Comparison of ENCODE assay signal across 8 mouse cellular contexts in the genomic region with DNA sequence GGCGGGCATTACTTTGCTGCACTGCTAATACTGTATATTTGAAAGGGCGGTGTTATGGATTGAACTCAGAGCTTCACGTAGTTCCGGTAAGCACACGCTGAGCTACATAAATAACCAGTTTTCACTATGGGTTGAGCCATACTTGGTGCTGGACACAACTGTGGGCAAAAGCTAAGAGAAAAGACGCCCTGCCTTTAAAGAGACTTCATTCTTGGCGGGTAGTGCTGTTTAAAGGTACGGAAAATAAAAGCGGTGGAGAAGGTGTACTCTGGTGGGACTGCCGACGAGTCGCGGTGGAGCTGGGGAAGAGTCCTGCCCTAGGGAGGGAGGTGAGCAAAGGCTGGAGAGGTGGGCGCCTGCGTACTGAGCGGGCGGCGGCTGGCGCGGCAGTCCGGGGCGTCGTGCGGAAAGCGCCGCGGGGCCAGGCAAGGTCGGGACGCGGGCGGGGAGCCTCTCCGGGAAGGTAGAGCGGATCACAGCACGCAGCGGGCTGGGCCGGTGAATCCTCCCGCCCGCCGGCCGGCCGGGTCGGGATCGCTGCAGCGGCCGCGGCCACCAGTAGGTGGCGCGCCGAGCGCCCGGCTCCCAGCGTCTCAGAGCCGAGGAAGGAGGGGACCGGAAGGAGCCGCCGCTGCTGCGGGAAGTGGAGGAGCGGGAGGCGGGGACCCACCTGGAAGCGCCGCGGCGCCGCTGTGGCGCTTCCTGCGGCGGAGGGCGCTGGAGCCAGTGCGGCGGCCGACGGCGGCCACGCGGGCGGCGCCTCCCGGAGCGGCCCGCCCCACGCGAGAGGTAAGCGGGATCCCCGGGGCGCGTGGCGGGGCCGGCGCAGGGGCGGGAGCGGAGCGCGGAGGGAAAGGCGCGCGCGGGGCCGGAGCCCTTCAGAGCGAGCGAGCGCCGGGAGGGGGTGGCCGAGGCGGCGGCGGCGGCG. TPM values are rescaled to one million over a fixed set of nuclear protein-coding genes. Genes with fewer than 3 reads are reported as not detected.
DNase-seq lines count a peak whose midpoint lies in the region; ATAC-seq and TF ChIP-seq lines count a peak whose summit lies in the region.

A gene (plus strand): TSS at position 124 of the 928 bp plus-strand sequence.

- in situ Hi-C loops in CH12.LX (cut with MboI; ENCODE audit: low pct_ligation_motif_present, low pct_unique_long_range_greater_than_20kb, low sequenced_read_pairs): loop anchor here (5.0 kb wide), 1 partner anchor 82 kb away; no protein-coding TSS in a partner anchor

- H3K79me2 ChIP-seq in CH12.LX (replicated peaks; ENCODE audit: control insufficient read depth, extremely low read depth, insufficient read depth, poor library complexity, severe bottlenecking): peaks cover 47% of the 10 kb centered on the region

- peaks cover 19 to 52% of the 10 kb centered on the region in 2 experiments for H3K4me1 ChIP-seq in CH12.LX (ENCODE audit: control insufficient read depth in 1 of 2, insufficient read depth in 2 of 2)
- H3K4me1 ChIP-seq in forebrain, embryonic 12.5 days: peaks cover 25% of the 10 kb centered on the region
- H3K4me1 ChIP-seq in heart, postnatal 0 days (ENCODE audit: control insufficient read depth, insufficient read depth): peaks cover 25% of the 10 kb centered on the region
- H3K4me1 ChIP-seq in liver, embryonic 16.5 days (ENCODE audit: control insufficient read depth, low read depth, low read length): peaks cover 33% of the 10 kb centered on the region
- H3K4me1 ChIP-seq in neural tube, embryonic 13.5 days (replicated peaks): peaks cover 37% of the 10 kb centered on the region
- H3K4me1 ChIP-seq in testis, adult 2 months (ENCODE audit: control insufficient read depth, insufficient read depth, low read length): peaks cover 4% of the 10 kb centered on the region

- H3K36me3 ChIP-seq in CH12.LX (replicated peaks in 1 of 2; ENCODE audit: control insufficient read depth in 1 of 2, insufficient read depth in 1 of 2, low read length in 1 of 2): peaks cover 7 to 56% of the 10 kb centered on the region in 2 experiments
- 0 out of 2 replicates have a peak, but pooled peaks cover 11% of the 10 kb centered on the region for H3K36me3 ChIP-seq in forebrain, embryonic 12.5 days (replicated peaks)
- peaks cover 25% of the 10 kb centered on the region for H3K36me3 ChIP-seq in heart, postnatal 0 days (replicated peaks; ENCODE audit: control insufficient read depth, insufficient read depth, low read length)
- H3K36me3 ChIP-seq in liver, embryonic 16.5 days (ENCODE audit: control insufficient read depth, insufficient read depth): peaks cover 8% of the 10 kb centered on the region; the same call in 1 of the 2 replicates
- peaks cover 16% of the 10 kb centered on the region for H3K36me3 ChIP-seq in neural tube, embryonic 13.5 days
- H3K36me3 ChIP-seq in testis, adult 2 months (ENCODE audit: control insufficient read depth, insufficient read depth, low read length): no peaks in the 10 kb centered on the region; the same call in 1 of the 2 replicates

- H3K4me3 ChIP-seq in CH12.LX (replicated peaks in 1 of 3; ENCODE audit: low read depth in 2 of 3, low read length in 2 of 3, poor library complexity in 1 of 3): peak within 1 kb of the TSS; percentile 75 to 90 (median 76)
- peak within 1 kb of the TSS; percentile 82 for H3K4me3 ChIP-seq in forebrain, embryonic 12.5 days (replicated peaks)
- peak within 1 kb of the TSS; percentile 77 for H3K4me3 ChIP-seq in heart, postnatal 0 days (ENCODE audit: low read depth, low read length)
- H3K4me3 ChIP-seq in liver, embryonic 16.5 days (ENCODE audit: low read depth, low read length): peak within 1 kb of the TSS; percentile 99
- peak within 1 kb of the TSS; percentile 77 for H3K4me3 ChIP-seq in neural tube, embryonic 13.5 days
- peak within 1 kb of the TSS; percentile 98 for H3K4me3 ChIP-seq in testis, adult 2 months (ENCODE audit: control insufficient read depth, low read depth, low read length)

- peak; percentile 92 for ATAC-seq in forebrain, embryonic 12.5 days (ENCODE audit: low FRiP score)
- ATAC-seq in heart, postnatal 0 days (ENCODE audit: insufficient read depth, low read depth): peak; percentile 88
- peak; percentile 80 for ATAC-seq in liver, embryonic 16.5 days (ENCODE audit: low read depth)
- ATAC-seq in neural tube, embryonic 13.5 days (ENCODE audit: low read depth): peak; percentile 94

- under 1% methylated on average over 70 of the region's 108 CpGs for WGBS in forebrain, embryonic 12.5 days
- under 1% methylated on average over 70 of the region's 108 CpGs for WGBS in heart, postnatal 0 days
- WGBS in liver, embryonic 16.5 days (ENCODE audit: insufficient replicate concordance): under 1% methylated on average over 88 of the region's 108 CpGs
- WGBS in neural tube, embryonic 13.5 days: under 1% methylated on average over 88 of the region's 108 CpGs

- no peaks in the 10 kb centered on the region for H3K9me3 ChIP-seq in CH12.LX (replicated peaks; ENCODE audit: low read length)
- no peaks in the 10 kb centered on the region for H3K9me3 ChIP-seq in forebrain, embryonic 12.5 days
- no peaks in the 10 kb centered on the region for H3K9me3 ChIP-seq in heart, postnatal 0 days (replicated peaks; ENCODE audit: control insufficient read depth, low read length)
- no peaks in the 10 kb centered on the region for H3K9me3 ChIP-seq in liver, embryonic 16.5 days (replicated peaks; ENCODE audit: control insufficient read depth, low read length)
- no peaks in the 10 kb centered on the region for H3K9me3 ChIP-seq in neural tube, embryonic 13.5 days

- TF ChIP-seq CTCF in CH12.LX (conservative IDR thresholded peaks at IDR 0.05 in 1 of 2, IDR thresholded peaks at IDR 0.05 in 1 of 2; ENCODE audit: low read depth in 2 of 2, low read length in 2 of 2): peak in 1 of 2 experiments; percentile 95; a peak in 2 of 4 replicates
- peak; percentile 63 for TF ChIP-seq CTCF in heart, postnatal 0 days (IDR thresholded peaks at IDR 0.05; ENCODE audit: low read depth)
- TF ChIP-seq CTCF in testis, adult 2 months (IDR thresholded peaks at IDR 0.05; ENCODE audit: control insufficient read depth, insufficient read depth, insufficient replicate concordance, low read depth, low read length): peak; percentile 63

- TF ChIP-seq RAD21 in CH12.LX (IDR thresholded peaks at IDR 0.05; ENCODE audit: low read depth, low read length): peak; percentile 72

- peak; percentile 42; the same call in 1 of the 2 replicates for TF ChIP-seq POLR2A in CH12.LX (IDR thresholded peaks at IDR 0.05; ENCODE audit: low read depth, low read length)
- TF ChIP-seq POLR2A in testis, adult 2 months (IDR thresholded peaks at IDR 0.05; ENCODE audit: control insufficient read depth, low read depth, low read length): peak; percentile 63

- peak; percentile 95 for DNase-seq in CH12.LX (ENCODE audit: extremely low read depth)
- DNase-seq in c-Kit-positive CD71-positive TER-119-negative erythroid progenitor cells, embryonic 14.5 days (ENCODE audit: low read depth): peak; percentile 69
- DNase-seq in heart, postnatal 0 days (ENCODE audit: low spot score): peak; percentile 96
- peak; percentile 91 to 96 for DNase-seq in kidney, postnatal 4 days

- H3K4me2 ChIP-seq in CH12.LX (ENCODE audit: insufficient read depth, low read depth, poor library complexity, severe bottlenecking): peak within 1 kb of the TSS; percentile 84
- H3K4me2 ChIP-seq in forebrain, embryonic 12.5 days: peak within 1 kb of the TSS; percentile 79
- peak within 1 kb of the TSS; percentile 93 for H3K4me2 ChIP-seq in heart, postnatal 0 days (ENCODE audit: low read depth, low read length)
- peak within 1 kb of the TSS; percentile 84 for H3K4me2 ChIP-seq in liver, embryonic 16.5 days (ENCODE audit: low read depth, low read length)
- H3K4me2 ChIP-seq in neural tube, embryonic 13.5 days: peak within 1 kb of the TSS; percentile 85

- H3K27me3 ChIP-seq in CH12.LX (replicated peaks): no peaks in the 10 kb centered on the region
- H3K27me3 ChIP-seq in forebrain, embryonic 12.5 days: no peaks in the 10 kb centered on the region
- H3K27me3 ChIP-seq in heart, postnatal 0 days (ENCODE audit: control insufficient read depth, insufficient read depth, low read length): no peaks in the 10 kb centered on the region
- no peaks in the 10 kb centered on the region for H3K27me3 ChIP-seq in liver, embryonic 16.5 days (ENCODE audit: control insufficient read depth, insufficient read depth, low read depth, low read length)
- H3K27me3 ChIP-seq in neural tube, embryonic 13.5 days: no peaks in the 10 kb centered on the region
- no peaks in the 10 kb centered on the region for H3K27me3 ChIP-seq in testis, adult 2 months (ENCODE audit: control insufficient read depth, insufficient read depth, low read length)

- peak within 1 kb of the TSS; percentile 92 for H3K27ac ChIP-seq in CH12.LX (ENCODE audit: insufficient read depth, low read depth)
- peak within 1 kb of the TSS; percentile 99 for H3K27ac ChIP-seq in forebrain, embryonic 12.5 days
- peak within 1 kb of the TSS; percentile 98 for H3K27ac ChIP-seq in heart, postnatal 0 days (ENCODE audit: low read depth)
- peak within 1 kb of the TSS; percentile 98 for H3K27ac ChIP-seq in liver, embryonic 16.5 days (ENCODE audit: low read length)
- peak within 1 kb of the TSS; percentile 99 for H3K27ac ChIP-seq in neural tube, embryonic 13.5 days (replicated peaks)
- peak within 1 kb of the TSS; percentile 100 for H3K27ac ChIP-seq in testis, adult 2 months (ENCODE audit: control insufficient read depth, insufficient read depth, low read depth, low read length)

- TF ChIP-seq EP300 in CH12.LX (IDR thresholded peaks at IDR 0.05; ENCODE audit: low read length): 0 out of 2 replicates have a peak, but pooled peaks have one; percentile 8
- peak; percentile 32; the same call in 1 of the 2 replicates for TF ChIP-seq EP300 in heart, postnatal 0 days (IDR thresholded peaks at IDR 0.05; ENCODE audit: low read depth)

- peak within 1 kb of the TSS; percentile 83 for H3K9ac ChIP-seq in CH12.LX (ENCODE audit: insufficient read depth, low read depth)
- peak within 1 kb of the TSS; percentile 94 for H3K9ac ChIP-seq in forebrain, embryonic 12.5 days
- H3K9ac ChIP-seq in heart, postnatal 0 days (replicated peaks; ENCODE audit: low read depth, low read length): peak within 1 kb of the TSS; percentile 96
- peak within 1 kb of the TSS; percentile 93 for H3K9ac ChIP-seq in liver, embryonic 16.5 days (ENCODE audit: low read depth, low read length)
- H3K9ac ChIP-seq in neural tube, embryonic 13.5 days: peak within 1 kb of the TSS; percentile 95

- dilution Hi-C loops in CH12.LX (cut with MboI; ENCODE audit: extremely low pct_ligation_motif_present, extremely low pct_unique_long_range_greater_than_20kb, low sequenced_read_pairs): no loop called here

RNA-seq across cellular contexts. Expression of the gene that starts here (rescaled TPM):
- total RNA-seq in CH12.LX (2012; rRNA removed): 64.2 and 77.7 TPM in 2 replicates
- 116 and 131 TPM in 2 replicates for total RNA-seq in CH12.LX (2014; rRNA removed)
- polyA plus RNA-seq in CH12.LX (2012; ENCODE audit: insufficient read length, low read depth): 88.4 and 94.9 TPM in 2 replicates
- 51.7 and 53.1 TPM in 2 replicates for polyA plus RNA-seq in forebrain, embryonic 12.5 days (2016; fragmentation: Nextera tagmentation; extraction: Ambion mirVana)
- 18.1 and 36.2 TPM in 2 replicates for total RNA-seq in heart, postnatal 0 days (2014; rRNA removed; ENCODE audit: low replicate concordance)
- 21.0 and 22.4 TPM in 2 replicates for polyA plus RNA-seq in heart, postnatal 0 days (2015; fragmentation: Nextera tagmentation; extraction: Ambion mirVana)
- polyA plus RNA-seq in liver, embryonic 16.5 days (2015; fragmentation: Nextera tagmentation; extraction: Ambion mirVana): 11.3 and 12.3 TPM in 2 replicates
- polyA plus RNA-seq in neural tube, embryonic 13.5 days (2015; fragmentation: Nextera tagmentation; extraction: Ambion mirVana): 28.5 and 29.7 TPM in 2 replicates
- 12.6 and 12.7 TPM in 2 replicates for polyA plus RNA-seq in testis, adult 2 months (2012; rRNA removed)

Comparison
In these comparisons a context has a peak if more than half of its experiments do, and no peak if none do; other contexts are left out.
1. Peak in every context shown above with its lines: DNase-seq, ATAC-seq, H3K4me3 ChIP-seq and H3K27ac ChIP-seq.